11 mouse cellular contexts compared by ENCODE assay signal in genomic region chr3:27758976-27759375, GRCm38 (mm10). TPM values are rescaled to one million over a fixed set of nuclear protein-coding genes. Genes with fewer than 3 reads are reported as not detected.
A peak's percentile ranks its signal among the peaks of the same experiment; 100 is the strongest.
DNase-seq lines count a peak whose midpoint lies in the region; ATAC-seq and TF ChIP-seq lines count a peak whose summit lies in the region.
"Had no signal": no experiment of that assay in that cellular context is flagged by ENCODE, and none has a peak within 500 bp of the region (broad histone marks: within the 10 kb centered on the region; RNA-seq: fewer than 3 reads in every experiment).

No protein-coding gene starts in this region.

- H3K27me3 ChIP-seq in kidney, adult 2 months (replicated peaks; ENCODE audit: control insufficient read depth, insufficient read depth, low read length): no peaks in the 10 kb centered on the region
- H3K27me3 ChIP-seq in kidney, embryonic 16.5 days (ENCODE audit: insufficient read depth, low read length): no peaks in the 10 kb centered on the region
- no peaks in the 10 kb centered on the region for H3K27me3 ChIP-seq in embryonic facial prominence, embryonic 15.5 days
- H3K27me3 ChIP-seq in midbrain, embryonic 10.5 days (ENCODE audit: low read depth, poor library complexity, severe bottlenecking): no peaks in the 10 kb centered on the region
- no peaks in the 10 kb centered on the region for H3K27me3 ChIP-seq in forebrain, embryonic 11.5 days (ENCODE audit: control insufficient read depth, insufficient read depth, low read length)

- H3K9me3 ChIP-seq in kidney, embryonic 16.5 days (ENCODE audit: low read length): 0 out of 2 replicates have a peak, but pooled peaks cover 3% of the 10 kb centered on the region
- no peaks in the 10 kb centered on the region for H3K9me3 ChIP-seq in embryonic facial prominence, embryonic 15.5 days (replicated peaks)
- no peaks in the 10 kb centered on the region for H3K9me3 ChIP-seq in midbrain, embryonic 10.5 days (replicated peaks)
- H3K9me3 ChIP-seq in forebrain, embryonic 11.5 days (ENCODE audit: control insufficient read depth, low read length): no peaks in the 10 kb centered on the region

- no peaks in the 10 kb centered on the region; the same call in 1 of the 2 replicates for H3K4me1 ChIP-seq in kidney, adult 2 months (ENCODE audit: control insufficient read depth, insufficient read depth, low read length)
- H3K4me1 ChIP-seq in kidney, embryonic 16.5 days (ENCODE audit: insufficient read depth, low read length): no peaks in the 10 kb centered on the region
- H3K4me1 ChIP-seq in embryonic facial prominence, embryonic 15.5 days: 0 out of 2 replicates have a peak, but pooled peaks cover 2% of the 10 kb centered on the region
- 0 out of 2 replicates have a peak, but pooled peaks cover 3% of the 10 kb centered on the region for H3K4me1 ChIP-seq in midbrain, embryonic 10.5 days
- H3K4me1 ChIP-seq in forebrain, embryonic 11.5 days (replicated peaks; ENCODE audit: control insufficient read depth, insufficient read depth, low read length): no peaks in the 10 kb centered on the region

- peak; percentile 34 for DNase-seq in kidney, adult 2 months
- DNase-seq in NIH3T3 (ENCODE audit: low read depth): peak; percentile 42
- peak; percentile 65 to 72 for DNase-seq in heart, postnatal 10 days
- DNase-seq in midbrain, embryonic 10.5 days (ENCODE audit: low spot score): no peak
- DNase-seq in forebrain, embryonic 11.5 days (ENCODE audit: low spot score): no peak
- DNase-seq: thymus, postnatal 36 days had no signal

- ATAC-seq in kidney, embryonic 16.5 days (ENCODE audit: low FRiP score, low TSS enrichment): no peak
- ATAC-seq in embryonic facial prominence, embryonic 15.5 days (ENCODE audit: insufficient number of reproducible peaks, low FRiP score, low TSS enrichment, low read depth): 0 out of 2 replicates have a peak, but pooled peaks have one; percentile 29
- ATAC-seq in forebrain, embryonic 11.5 days (replicated peaks; ENCODE audit: low FRiP score): no peak
- ATAC-seq: forebrain, embryonic 14.5 days; intestine, embryonic 16.5 days had no signal

- 52% methylated on average over 6 of the region's 6 CpGs for WGBS in kidney, adult 2 months
- WGBS in kidney, embryonic 16.5 days: 44% methylated on average over 6 of the region's 6 CpGs
- WGBS in embryonic facial prominence, embryonic 15.5 days: 14% methylated on average over 6 of the region's 6 CpGs
- 61% methylated on average over 6 of the region's 6 CpGs for WGBS in midbrain, embryonic 10.5 days
- WGBS in forebrain, embryonic 11.5 days: 60% methylated on average over 6 of the region's 6 CpGs

- H3K36me3 ChIP-seq in kidney, adult 2 months (ENCODE audit: control insufficient read depth, insufficient read depth, low read length): no peaks in the 10 kb centered on the region
- H3K36me3 ChIP-seq in kidney, embryonic 16.5 days (ENCODE audit: insufficient read depth, low read length): no peaks in the 10 kb centered on the region
- H3K36me3 ChIP-seq in embryonic facial prominence, embryonic 15.5 days: no peaks in the 10 kb centered on the region
- H3K36me3 ChIP-seq in midbrain, embryonic 10.5 days: no peaks in the 10 kb centered on the region
- H3K36me3 ChIP-seq in forebrain, embryonic 11.5 days (ENCODE audit: control insufficient read depth, insufficient read depth, low read length): no peaks in the 10 kb centered on the region

- H3K4me2 ChIP-seq in kidney, embryonic 16.5 days (replicated peaks; ENCODE audit: low read depth, low read length): no peak overlapping the region
- 0 out of 2 replicates have a peak overlapping the region, but pooled peaks have one; percentile 9 for H3K4me2 ChIP-seq in embryonic facial prominence, embryonic 15.5 days (replicated peaks)
- no peak overlapping the region for H3K4me2 ChIP-seq in forebrain, embryonic 11.5 days (ENCODE audit: low read depth, low read length, severe bottlenecking)

- intact Hi-C loops in heart, postnatal 10 days (cut with DNase I): no loop called here

- TF ChIP-seq CTCF in kidney, adult 2 months (conservative IDR thresholded peaks at IDR 0.05; ENCODE audit: insufficient read depth, insufficient read length, low read depth, low read length): no peak

- no peak overlapping the region for H3K4me3 ChIP-seq in kidney, adult 2 months (ENCODE audit: insufficient read depth, low read depth, low read length)
- H3K4me3 ChIP-seq in kidney, embryonic 16.5 days (ENCODE audit: low read length): no peak overlapping the region
- H3K4me3 ChIP-seq in embryonic facial prominence, embryonic 15.5 days (replicated peaks): no peak overlapping the region
- H3K4me3 ChIP-seq in midbrain, embryonic 10.5 days: no peak overlapping the region
- H3K4me3 ChIP-seq in forebrain, embryonic 11.5 days (ENCODE audit: low read depth, low read length): no peak overlapping the region

- TF ChIP-seq POLR2A in kidney, adult 2 months (IDR thresholded peaks at IDR 0.05; ENCODE audit: low read depth, low read length): no peak

- H3K27ac ChIP-seq in kidney, adult 2 months (ENCODE audit: insufficient read depth, low read depth, low read length): peak overlapping the region; percentile 35
- H3K27ac ChIP-seq in kidney, embryonic 16.5 days (ENCODE audit: low read length): no peak overlapping the region
- peak overlapping the region; percentile 61 for H3K27ac ChIP-seq in embryonic facial prominence, embryonic 15.5 days (replicated peaks)
- no peak overlapping the region for H3K27ac ChIP-seq in midbrain, embryonic 10.5 days (replicated peaks)
- no peak overlapping the region for H3K27ac ChIP-seq in forebrain, embryonic 11.5 days (ENCODE audit: low read depth, low read length)
- H3K27ac ChIP-seq: macrophage had no signal

- H3K9ac ChIP-seq in kidney, embryonic 16.5 days (replicated peaks; ENCODE audit: low read length): no peak overlapping the region
- H3K9ac ChIP-seq in embryonic facial prominence, embryonic 15.5 days: no peak overlapping the region
- no peak overlapping the region for H3K9ac ChIP-seq in forebrain, embryonic 11.5 days (ENCODE audit: low read length)

RNA-seq across cellular contexts. Expression of gene Fndc3b, which starts 47.9 kb away (rescaled TPM):
- polyA plus RNA-seq in kidney, adult 2 months (2012; rRNA removed): 12.1 and 14.2 TPM in 2 replicates
- 29.8 and 30.4 TPM in 2 replicates for polyA plus RNA-seq in kidney, embryonic 16.5 days (2015; fragmentation: Nextera tagmentation; extraction: Ambion mirVana)
- polyA plus RNA-seq in embryonic facial prominence, embryonic 15.5 days (2015; fragmentation: Nextera tagmentation; extraction: Ambion mirVana): 31.8 and 33.9 TPM in 2 replicates
- 10 to 100 TPM; 77.3 to 95.8 TPM for total RNA-seq in heart, postnatal 10 days (2021)
- polyA plus RNA-seq in midbrain, embryonic 10.5 days (2016; fragmentation: Nextera tagmentation; extraction: Ambion mirVana): 11.3 and 11.4 TPM in 2 replicates
- polyA plus RNA-seq in forebrain, embryonic 11.5 days (2014; fragmentation: Nextera tagmentation; extraction: Ambion mirVana): 11.3 and 11.9 TPM in 2 replicates

Comparison
In these comparisons a context has a peak if more than half of its experiments do, and no peak if none do; other contexts are left out.
1. H3K27ac ChIP-seq: peak in kidney, adult 2 months (single experiment) and embryonic facial prominence, embryonic 15.5 days (single experiment); none in kidney, embryonic 16.5 days (single experiment), midbrain, embryonic 10.5 days (single experiment) and forebrain, embryonic 11.5 days (single experiment).
2. DNase-seq: peak in kidney, adult 2 months (single experiment), NIH3T3 (single experiment) and heart, postnatal 10 days (2 of 2); none in midbrain, embryonic 10.5 days (single experiment) and forebrain, embryonic 11.5 days (single experiment).